Mouse (Mus musculus): ENCODE results near the gene Nmbr. TPM values are rescaled to one million over a fixed set of nuclear protein-coding genes. Genes with fewer than 3 reads are reported as not detected.

Gene Nmbr
- polyA plus RNA-seq, 1 experiment from 2014 or later = 1.4 TPM

- Histone ChIP-seq H3K27ac (replicated peaks; ENCODE audit: low read depth, low read length) (no peak within 1 kb of the TSS), H3K4me2 (ENCODE audit: low read length) (no peak within 1 kb of the TSS), H3K4me1 (ENCODE audit: control insufficient read depth, insufficient read depth, low read length) (no peaks in the 10 kb centered on the region), H3K4me3 (replicated peaks; ENCODE audit: low read depth, low read length) (no peak within 1 kb of the TSS), H3K27me3 (ENCODE audit: control insufficient read depth, insufficient read depth, low read length) (no peaks in the 10 kb centered on the region), H3K36me3 (ENCODE audit: control insufficient read depth, insufficient read depth, low read length) (no peaks in the 10 kb centered on the region), H3K9ac (replicated peaks; ENCODE audit: low read length) (no peak within 1 kb of the TSS), H3K9me3 (ENCODE audit: control insufficient read depth, low read length) (no peaks in the 10 kb centered on the region)
- ATAC-seq (ENCODE audit: low FRiP score, low TSS enrichment) (no peak), DNase-seq (no peak)
- WGBS = 60% methylated on average over 3 of the region's 3 CpGs
Measured at GRCm38 (mm10) chr10:14718114-14718513, 12.7 kb downstream of the Nmbr start, which contains the start of gene Gje1. TSS of gene Gje1 (minus strand) at chr10:14718214.

- H3K27me3 ChIP-seq (ENCODE audit: control insufficient read depth, insufficient read depth, low read length) = no peaks in the 10 kb centered on the region
- ATAC-seq (ENCODE audit: low FRiP score, low TSS enrichment) (no peak), DNase-seq (no peak)
- H3K4me3 ChIP-seq (replicated peaks; ENCODE audit: low read depth, low read length) = no peak overlapping the region
- no peaks in the 10 kb centered on the region for H3K36me3 ChIP-seq (ENCODE audit: control insufficient read depth, insufficient read depth, low read length)
- H3K4me2 ChIP-seq (ENCODE audit: low read length) = no peak overlapping the region
- no peak overlapping the region for H3K9ac ChIP-seq (replicated peaks; ENCODE audit: low read length)
- no peak overlapping the region for H3K27ac ChIP-seq (replicated peaks; ENCODE audit: low read depth, low read length)
- WGBS = 47% methylated on average over 9 of the region's 9 CpGs
- H3K4me1 ChIP-seq (ENCODE audit: control insufficient read depth, insufficient read depth, low read length) = no peaks in the 10 kb centered on the region
- no peaks in the 10 kb centered on the region for H3K9me3 ChIP-seq (ENCODE audit: control insufficient read depth, low read length)
Measured at GRCm38 (mm10) chr10:14725671-14726070, 20.3 kb downstream of the Nmbr start.

GRCm38 (mm10) chr10:14734285-14734684, 28.9 kb downstream of the Nmbr start:
- Histone ChIP-seq H3K4me3 (replicated peaks; ENCODE audit: low read depth, low read length) (no peak overlapping the region), H3K4me1 (ENCODE audit: control insufficient read depth, insufficient read depth, low read length) (no peaks in the 10 kb centered on the region), H3K9me3 (ENCODE audit: control insufficient read depth, low read length) (no peaks in the 10 kb centered on the region), H3K27me3 (ENCODE audit: control insufficient read depth, insufficient read depth, low read length) (no peaks in the 10 kb centered on the region), H3K9ac (replicated peaks; ENCODE audit: low read length) (no peak overlapping the region), H3K27ac (replicated peaks; ENCODE audit: low read depth, low read length) (no peak overlapping the region), H3K4me2 (ENCODE audit: low read length) (no peak overlapping the region), H3K36me3 (ENCODE audit: control insufficient read depth, insufficient read depth, low read length) (no peaks in the 10 kb centered on the region)
- ATAC-seq (ENCODE audit: low FRiP score, low TSS enrichment) (0 out of 2 replicates have a peak, but pooled peaks have one; percentile 31), DNase-seq (peak; percentile 92)
- 8% methylated on average over 2 of the region's 2 CpGs for WGBS

GRCm38 (mm10) chr10:14759665-14760558, 54.5 kb downstream of the Nmbr start:
- ATAC-seq (ENCODE audit: low FRiP score, low TSS enrichment) (peak; percentile 54; the same call in 1 of the 2 replicates), DNase-seq (peak; percentile 65)
- H3K36me3 ChIP-seq (ENCODE audit: control insufficient read depth, insufficient read depth, low read length) = no peaks in the 10 kb centered on the region
- no peaks in the 10 kb centered on the region for H3K9me3 ChIP-seq (ENCODE audit: control insufficient read depth, low read length)
- H3K27me3 ChIP-seq (ENCODE audit: control insufficient read depth, insufficient read depth, low read length) = no peaks in the 10 kb centered on the region; the same call in 1 of the 2 replicates
- H3K4me1 ChIP-seq (ENCODE audit: control insufficient read depth, insufficient read depth, low read length) = 0 out of 2 replicates have a peak, but pooled peaks cover 12% of the 10 kb centered on the region
- peak overlapping the region; percentile 34; the same call in 1 of the 2 replicates for H3K9ac ChIP-seq (replicated peaks; ENCODE audit: low read length)
- 1% methylated on average over 35 of the region's 35 CpGs for WGBS
- H3K4me2 ChIP-seq (ENCODE audit: low read length) = peak overlapping the region; percentile 86
- peak overlapping the region; percentile 36 for H3K4me3 ChIP-seq (replicated peaks; ENCODE audit: low read depth, low read length)
- no peak overlapping the region for H3K27ac ChIP-seq (replicated peaks; ENCODE audit: low read depth, low read length)

GRCm38 (mm10) chr10:14760618-14761017, 55.2 kb downstream of the Nmbr start:
- Histone ChIP-seq H3K27me3 (ENCODE audit: control insufficient read depth, insufficient read depth, low read length) (no peaks in the 10 kb centered on the region; the same call in 1 of the 2 replicates), H3K4me3 (replicated peaks; ENCODE audit: low read depth, low read length) (peak overlapping the region; percentile 36), H3K36me3 (ENCODE audit: control insufficient read depth, insufficient read depth, low read length) (no peaks in the 10 kb centered on the region), H3K9me3 (ENCODE audit: control insufficient read depth, low read length) (no peaks in the 10 kb centered on the region), H3K4me1 (ENCODE audit: control insufficient read depth, insufficient read depth, low read length) (0 out of 2 replicates have a peak, but pooled peaks cover 12% of the 10 kb centered on the region), H3K27ac (replicated peaks; ENCODE audit: low read depth, low read length) (no peak overlapping the region), H3K4me2 (ENCODE audit: low read length) (peak overlapping the region; percentile 86), H3K9ac (replicated peaks; ENCODE audit: low read length) (peak overlapping the region; percentile 34; the same call in 1 of the 2 replicates)
- no peak for DNase-seq
- WGBS = 19% methylated on average over 8 of the region's 8 CpGs
- ATAC-seq (ENCODE audit: low FRiP score, low TSS enrichment) = 0 out of 2 replicates have a peak, but pooled peaks have one; percentile 27

- H3K9ac ChIP-seq (replicated peaks; ENCODE audit: low read length) = no peak overlapping the region
- H3K27ac ChIP-seq (replicated peaks; ENCODE audit: low read depth, low read length) = no peak overlapping the region
- no peaks in the 10 kb centered on the region for H3K27me3 ChIP-seq (ENCODE audit: control insufficient read depth, insufficient read depth, low read length)
- ATAC-seq (ENCODE audit: low FRiP score, low TSS enrichment) (no peak), DNase-seq (no peak)
- H3K4me3 ChIP-seq (replicated peaks; ENCODE audit: low read depth, low read length) = no peak overlapping the region
- H3K36me3 ChIP-seq (ENCODE audit: control insufficient read depth, insufficient read depth, low read length) = no peaks in the 10 kb centered on the region
- no peaks in the 10 kb centered on the region for H3K9me3 ChIP-seq (ENCODE audit: control insufficient read depth, low read length)
- no peaks in the 10 kb centered on the region for H3K4me1 ChIP-seq (ENCODE audit: control insufficient read depth, insufficient read depth, low read length)
- no peak overlapping the region for H3K4me2 ChIP-seq (ENCODE audit: low read length)
- WGBS = 89% methylated on average over 10 of the region's 10 CpGs
Measured at GRCm38 (mm10) chr10:14770227-14770910, 65.0 kb downstream of the Nmbr start.

GRCm38 (mm10) chr10:14774499-14774898, 69.1 kb downstream of the Nmbr start:
- H3K27me3 ChIP-seq (ENCODE audit: control insufficient read depth, insufficient read depth, low read length) = no peaks in the 10 kb centered on the region
- WGBS = 43% methylated on average over 2 of the region's 2 CpGs
- no peaks in the 10 kb centered on the region for H3K36me3 ChIP-seq (ENCODE audit: control insufficient read depth, insufficient read depth, low read length)
- ATAC-seq (ENCODE audit: low FRiP score, low TSS enrichment) = no peak; the same call in 1 of the 2 replicates
- H3K4me1 ChIP-seq (ENCODE audit: control insufficient read depth, insufficient read depth, low read length) = no peaks in the 10 kb centered on the region
- H3K4me2 ChIP-seq (ENCODE audit: low read length) = no peak overlapping the region
- no peaks in the 10 kb centered on the region for H3K9me3 ChIP-seq (ENCODE audit: control insufficient read depth, low read length)
- DNase-seq = peak; percentile 74
- no peak overlapping the region for H3K4me3 ChIP-seq (replicated peaks; ENCODE audit: low read depth, low read length)
- H3K9ac ChIP-seq (replicated peaks; ENCODE audit: low read length) = no peak overlapping the region
- no peak overlapping the region for H3K27ac ChIP-seq (replicated peaks; ENCODE audit: low read depth, low read length)

GRCm38 (mm10) chr10:14789969-14790368, 84.6 kb downstream of the Nmbr start:
- 63% methylated on average over 2 of the region's 2 CpGs for WGBS
- ATAC-seq (ENCODE audit: low FRiP score, low TSS enrichment) (peak; percentile 36; the same call in 1 of the 2 replicates), DNase-seq (peak; percentile 19)
- Histone ChIP-seq H3K4me3 (replicated peaks; ENCODE audit: low read depth, low read length) (no peak overlapping the region), H3K27ac (replicated peaks; ENCODE audit: low read depth, low read length) (no peak overlapping the region), H3K4me1 (ENCODE audit: control insufficient read depth, insufficient read depth, low read length) (no peaks in the 10 kb centered on the region), H3K9me3 (ENCODE audit: control insufficient read depth, low read length) (no peaks in the 10 kb centered on the region), H3K36me3 (ENCODE audit: control insufficient read depth, insufficient read depth, low read length) (no peaks in the 10 kb centered on the region), H3K27me3 (ENCODE audit: control insufficient read depth, insufficient read depth, low read length) (no peaks in the 10 kb centered on the region), H3K4me2 (ENCODE audit: low read length) (no peak overlapping the region), H3K9ac (replicated peaks; ENCODE audit: low read length) (no peak overlapping the region)

All from midbrain, embryonic 14.5 days (tissue).